Mouse (Mus musculus) heart, adult 2 months (tissue): ENCODE results near the gene Mdga1. TPM values are rescaled to one million over a fixed set of nuclear protein-coding genes. Genes with fewer than 3 reads are reported as not detected.

Source experiments
- DNase-seq, 2 experiments: peaks; one replicate each; pipeline ENCODE4 v3.0.0; 2021
- H3K27ac ChIP-seq: fragments of 200-600 bp; 2 replicates; pipeline ENCODE4 v1.8.1; 2022
- H3K27me3 ChIP-seq: fragments of 200-500 bp; 2 replicates; pipeline ENCODE4 v1.6.1; 2012; ENCODE audit warnings: mild to moderate bottlenecking, low read length, inconsistent platforms, mixed read lengths; ENCODE audit not compliant: control insufficient read depth, insufficient read depth
- H3K36me3 ChIP-seq: fragments of 200-500 bp; 2 replicates; pipeline ENCODE4 v1.6.1; 2012; ENCODE audit warnings: low read length, inconsistent platforms; ENCODE audit not compliant: control insufficient read depth, insufficient read depth
- H3K4me1 ChIP-seq: fragments of 200-500 bp; 2 replicates; pipeline ENCODE4 v1.6.1; 2011; ENCODE audit warnings: low read length; ENCODE audit not compliant: control insufficient read depth, insufficient read depth
- H3K4me3 ChIP-seq: fragments of 200-600 bp; 2 replicates; pipeline ENCODE4 v1.8.1; 2022
- H3K79me2 ChIP-seq: fragments of 200-500 bp; replicated peaks from 2 replicates; pipeline ENCODE4 v1.6.1; 2012; ENCODE audit warnings: mild to moderate bottlenecking, inconsistent platforms, low read length, moderate library complexity, mixed read lengths; ENCODE audit not compliant: control insufficient read depth, insufficient read depth
- H3K9ac ChIP-seq: fragments of 200-500 bp; 2 replicates; pipeline ENCODE4 v1.6.1; 2012; ENCODE audit warnings: low read depth, mild to moderate bottlenecking, control low read depth, inconsistent platforms, low read length, mixed read lengths
- CTCF ChIP-seq: fragments of 200-600 bp; IDR thresholded peaks from 2 replicates; pipeline ENCODE4 v1.8.1; 2022; ENCODE audit warnings: antibody characterized with exemption, mild to moderate bottlenecking, moderate library complexity
- EP300 ChIP-seq: fragments of 200-500 bp; IDR thresholded peaks from 2 replicates; pipeline ENCODE4 v1.6.1; 2011; ENCODE audit warnings: low read depth, low read length, control low read depth; ENCODE audit not compliant: insufficient read depth
- POLR2A ChIP-seq: fragments of 200-500 bp; IDR thresholded peaks from 2 replicates; pipeline ENCODE4 v1.6.1; 2011; ENCODE audit warnings: mild to moderate bottlenecking, low read depth, low read length, control low read depth; ENCODE audit not compliant: insufficient read depth
- WGBS: fragments of 180-500 bp; shearing (Covaris S2); methylation state at CpG from one replicate; pipeline ENCODE4 v1.1.7; 2018; 5-methylcytosine and 5-hydroxymethylcytosine counted together
- intact Hi-C: fragments of 180-260 bp; cut with DNase I; formaldehyde crosslinking; loops from one replicate; pipeline ENCODE4 v1.15.1; 2025
- polyA plus RNA-seq: library from polyadenylated mRNA; depleted of rRNA; stranded (reverse); fragments of >200 nt; gene quantifications from 2 replicates; pipeline ENCODE4 v1.2.3, GENCODE M21; 2012
- total RNA-seq, 2 experiments: library from RNA; stranded (reverse); gene quantifications; 2 replicates each; pipeline ENCODE4 v1.2.3; 2021

Gene Mdga1
- total and polyA plus RNA-seq, 3 experiments = 13.4 to 26.3 (median 15.4) TPM

GRCm38 (mm10) chr17:29995986-29996385 is 26.1 kb upstream of the Mdga1 start:
- no peak for TF ChIP-seq CTCF
- no peak for TF ChIP-seq EP300
- no peak for TF ChIP-seq POLR2A
- H3K79me2 ChIP-seq = no peaks in the 10 kb centered on the region
- intact Hi-C loops = no loop called here
- no peaks in the 10 kb centered on the region for H3K4me1 ChIP-seq
- H3K4me3 ChIP-seq = no peak overlapping the region
- no peak overlapping the region for H3K27ac ChIP-seq
- WGBS = 92% methylated on average over 5 of the region's 5 CpGs
- H3K9ac ChIP-seq = no peak overlapping the region
- no peaks in the 10 kb centered on the region for H3K36me3 ChIP-seq
- DNase-seq = no peak
- no peaks in the 10 kb centered on the region for H3K27me3 ChIP-seq

GRCm38 (mm10) chr17:29994459-29994858 is 24.6 kb upstream of the Mdga1 start:
- Histone ChIP-seq H3K27me3 (no peaks in the 10 kb centered on the region), H3K27ac (no peak overlapping the region), H3K4me1 (no peaks in the 10 kb centered on the region), H3K36me3 (no peaks in the 10 kb centered on the region), H3K79me2 (no peaks in the 10 kb centered on the region), H3K9ac (no peak overlapping the region), H3K4me3 (no peak overlapping the region)
- intact Hi-C loops = no loop called here
- DNase-seq = no peak
- 87% methylated on average over 4 of the region's 4 CpGs for WGBS
- TF ChIP-seq CTCF (no peak), EP300 (no peak), POLR2A (no peak)

GRCm38 (mm10) chr17:29994011-29994410 is 24.1 kb upstream of the Mdga1 start:
- Histone ChIP-seq H3K79me2 (no peaks in the 10 kb centered on the region), H3K9ac (no peak overlapping the region), H3K4me3 (no peak overlapping the region), H3K27ac (no peak overlapping the region), H3K36me3 (no peaks in the 10 kb centered on the region), H3K4me1 (no peaks in the 10 kb centered on the region), H3K27me3 (no peaks in the 10 kb centered on the region)
- WGBS = 47% methylated on average over 3 of the region's 3 CpGs
- TF ChIP-seq POLR2A = no peak
- DNase-seq = no peak
- intact Hi-C loops = no loop called here

- no peak overlapping the region for H3K4me3 ChIP-seq
- intact Hi-C loops = no loop called here
- no peaks in the 10 kb centered on the region for H3K4me1 ChIP-seq
- TF ChIP-seq EP300 (no peak), CTCF (no peak), POLR2A (no peak)
- no peak for DNase-seq
- WGBS = 92% methylated on average over 8 of the region's 8 CpGs
- no peaks in the 10 kb centered on the region for H3K36me3 ChIP-seq
- no peak overlapping the region for H3K9ac ChIP-seq
- H3K27ac ChIP-seq = no peak overlapping the region
- H3K79me2 ChIP-seq = no peaks in the 10 kb centered on the region
- no peaks in the 10 kb centered on the region for H3K27me3 ChIP-seq
Measured at GRCm38 (mm10) chr17:29993488-29993887, 23.6 kb upstream of the Mdga1 start.

GRCm38 (mm10) chr17:29990845-29991244 is 21.0 kb upstream of the Mdga1 start:
- Histone ChIP-seq H3K4me1 (no peaks in the 10 kb centered on the region), H3K79me2 (no peaks in the 10 kb centered on the region), H3K27ac (no peak overlapping the region), H3K36me3 (no peaks in the 10 kb centered on the region), H3K9ac (no peak overlapping the region), H3K27me3 (no peaks in the 10 kb centered on the region), H3K4me3 (no peak overlapping the region)
- no peak for TF ChIP-seq POLR2A
- no peak for TF ChIP-seq CTCF
- no peak for TF ChIP-seq EP300
- DNase-seq = no peak
- intact Hi-C loops = no loop called here
- 78% methylated on average over 2 of the region's 2 CpGs for WGBS

GRCm38 (mm10) chr17:29990136-29990535 is 20.2 kb upstream of the Mdga1 start:
- intact Hi-C loops = no loop called here
- Histone ChIP-seq H3K9ac (no peak overlapping the region), H3K4me1 (peaks cover 1% of the 10 kb centered on the region; the same call in 1 of the 2 replicates), H3K36me3 (no peaks in the 10 kb centered on the region), H3K27ac (no peak overlapping the region), H3K4me3 (no peak overlapping the region), H3K27me3 (no peaks in the 10 kb centered on the region), H3K79me2 (no peaks in the 10 kb centered on the region)
- TF ChIP-seq EP300 = no peak
- no peak for TF ChIP-seq CTCF
- no peak for TF ChIP-seq POLR2A
- DNase-seq = no peak
- 88% methylated on average over 3 of the region's 3 CpGs for WGBS

GRCm38 (mm10) chr17:29989653-29990052 is 19.8 kb upstream of the Mdga1 start:
- no peaks in the 10 kb centered on the region for H3K79me2 ChIP-seq
- no peaks in the 10 kb centered on the region for H3K36me3 ChIP-seq
- H3K9ac ChIP-seq = no peak overlapping the region
- H3K27me3 ChIP-seq = no peaks in the 10 kb centered on the region
- 80% methylated on average over 5 of the region's 5 CpGs for WGBS
- intact Hi-C loops = no loop called here
- no peak for TF ChIP-seq CTCF
- TF ChIP-seq POLR2A = no peak
- no peak for TF ChIP-seq EP300
- no peak overlapping the region for H3K27ac ChIP-seq
- DNase-seq = no peak
- H3K4me3 ChIP-seq = no peak overlapping the region
- H3K4me1 ChIP-seq = peaks cover 2% of the 10 kb centered on the region; the same call in 1 of the 2 replicates
